Mouse (Mus musculus): ENCODE results near the gene Thoc3.

- TF ChIP-seq CTCF (IDR thresholded peaks at IDR 0.05; ENCODE audit: low read depth) (0 out of 2 replicates have a peak, but pooled peaks have one; percentile 23), EP300 (IDR thresholded peaks at IDR 0.05; ENCODE audit: low read depth) (no peak)
Observed at GRCm38 (mm10) chr13:54471967-54472366, 3.3 kb upstream of the Thoc3 start.

All from liver, postnatal 0 days (tissue).